Mouse (Mus musculus): Measurements from ENCODE around the gene Kif13a.

Kif13a gene

DNA sequence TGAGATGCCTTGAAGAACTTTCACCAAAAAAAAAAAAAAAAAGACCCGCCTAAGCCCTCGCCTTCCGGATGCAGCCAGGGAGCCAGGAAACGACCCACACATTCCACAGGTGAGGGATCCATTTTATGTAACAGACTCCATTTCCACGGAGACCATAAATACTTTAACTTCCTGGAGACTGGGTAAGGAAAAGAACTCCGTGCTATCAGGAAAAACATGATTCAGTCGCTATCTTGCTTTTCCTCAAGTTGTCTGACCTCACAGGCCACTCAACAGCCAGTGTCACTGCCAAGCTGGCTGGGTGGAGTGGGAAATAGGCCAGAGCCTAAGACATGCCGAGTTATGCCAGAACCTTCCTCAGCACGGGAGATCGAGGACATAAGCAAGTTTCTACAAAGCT lies 46.3 kb downstream of the Kif13a start:
- no peak for DNase-seq (ENCODE audit: low read depth)

DNA sequence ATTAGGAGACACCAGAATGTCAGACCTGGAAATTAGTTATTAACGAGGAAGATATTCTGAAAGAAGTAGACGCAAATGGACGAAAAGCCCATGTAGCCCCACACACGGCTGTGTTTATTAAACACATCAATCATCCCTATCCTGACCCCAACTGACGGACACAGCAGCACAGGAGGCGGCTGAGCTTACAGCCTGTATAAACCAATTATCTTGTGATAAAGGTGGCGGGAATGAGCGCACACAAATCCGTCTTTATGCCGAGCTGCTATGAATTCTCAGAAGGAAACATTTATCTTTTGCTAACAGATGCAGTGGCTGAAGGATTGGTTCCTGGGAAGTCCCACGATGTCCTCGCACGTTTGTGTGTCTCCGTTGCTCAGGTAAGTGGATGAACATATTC lies 48.9 kb downstream of the Kif13a start:
- no peak for DNase-seq (ENCODE audit: low read depth)

DNA sequence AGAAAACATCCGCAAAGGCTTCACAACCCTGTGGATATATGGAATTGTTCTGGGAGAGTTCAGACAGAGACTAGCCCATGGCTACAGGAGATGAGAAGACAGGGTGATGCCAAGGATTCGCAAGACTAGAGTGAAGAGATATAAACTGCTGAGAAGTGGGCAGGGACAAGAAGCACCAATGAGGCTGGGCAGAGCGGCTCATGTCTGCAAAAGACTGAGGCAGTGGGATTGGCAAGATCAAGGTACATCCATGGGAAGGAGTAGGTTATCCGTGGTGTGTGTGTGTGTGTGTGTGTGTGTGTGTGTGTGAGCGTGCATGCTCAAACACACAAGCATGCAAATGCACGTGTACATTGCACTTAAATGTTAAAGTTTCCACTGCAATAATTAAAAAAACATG lies 49.4 kb downstream of the Kif13a start:
- no peak for DNase-seq (ENCODE audit: low read depth)

DNA sequence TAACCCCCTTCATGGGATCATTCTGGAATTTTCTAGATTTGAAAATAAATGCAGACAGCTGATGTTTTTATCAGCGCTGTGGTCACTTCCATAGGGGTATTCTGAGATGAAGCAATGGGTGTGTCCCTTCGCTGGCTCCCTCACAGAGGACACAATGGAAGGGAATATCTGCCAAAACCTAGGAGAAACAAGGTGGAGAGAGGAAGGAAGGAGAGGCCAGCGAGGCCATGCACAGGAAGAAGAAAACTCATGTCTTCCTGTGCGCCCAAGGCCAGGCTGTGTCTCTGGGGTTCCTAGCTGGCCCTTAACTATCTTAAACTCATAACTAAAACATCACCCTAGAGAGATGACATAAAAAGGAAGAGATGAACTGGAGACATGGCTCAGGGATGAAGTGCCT lies 52.6 kb downstream of the Kif13a start:
- no peak for DNase-seq (ENCODE audit: low read depth)

DNA sequence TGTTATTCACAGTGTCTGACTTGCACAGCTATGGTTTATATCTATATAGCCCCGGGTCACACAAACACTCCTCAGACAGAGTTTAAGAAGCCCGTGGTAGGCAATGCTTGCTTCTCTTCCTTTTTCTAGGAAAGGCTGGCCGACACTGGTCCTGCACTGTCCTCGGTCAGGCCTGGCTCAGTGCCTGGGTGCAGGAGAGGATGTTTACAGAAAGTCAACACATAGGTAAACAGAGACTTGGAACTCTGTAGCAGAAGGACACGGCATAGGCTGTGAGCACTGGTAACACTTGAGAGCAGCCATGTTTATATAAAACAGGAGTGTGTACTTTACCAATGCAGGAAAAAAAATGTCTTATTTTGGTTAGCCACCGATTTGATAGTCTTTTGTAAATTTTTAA lies 54.3 kb downstream of the Kif13a start:
- DNase-seq (ENCODE audit: low read depth) = no peak

DNA sequence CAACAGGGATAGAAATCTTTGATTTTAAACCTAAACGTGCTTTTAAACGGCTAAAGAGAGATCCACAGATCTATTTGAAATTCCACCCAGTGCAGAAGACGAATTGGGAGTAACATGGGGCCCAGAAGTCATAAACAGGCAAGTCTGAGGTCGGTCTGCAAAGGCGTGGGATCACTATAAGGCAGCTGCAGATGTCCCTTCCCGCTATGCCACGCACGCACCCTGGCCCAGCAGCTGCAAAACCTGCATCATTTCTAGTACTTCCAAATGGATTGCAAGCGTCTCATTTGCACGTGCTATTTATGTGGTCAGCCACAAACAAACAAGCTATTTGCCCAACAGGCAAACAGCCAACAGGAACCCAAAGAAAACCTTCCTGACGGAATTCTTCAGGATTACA lies 56.9 kb downstream of the Kif13a start:
- DNase-seq (ENCODE audit: low read depth) = no peak

DNA sequence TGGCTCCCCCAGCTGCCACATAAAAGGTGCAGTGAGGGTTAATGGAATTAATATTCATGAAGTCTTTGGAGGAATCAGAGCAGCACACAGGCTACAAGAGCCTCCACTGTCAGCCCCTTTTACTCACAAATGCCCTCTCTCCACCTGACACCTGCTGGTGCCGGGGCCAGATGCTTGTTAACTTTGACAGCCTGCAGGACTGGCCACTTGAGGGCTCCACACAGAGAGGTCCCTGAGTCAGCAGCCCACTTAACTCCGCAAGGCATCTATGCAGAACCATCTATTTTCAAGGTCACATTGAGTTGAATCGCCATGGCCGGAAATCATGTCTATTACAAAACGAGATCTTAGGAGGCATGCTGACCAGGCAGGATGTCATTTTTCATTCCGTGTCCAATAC lies 57.5 kb downstream of the Kif13a start:
- peak; percentile 62 for DNase-seq (ENCODE audit: low read depth)

DNA sequence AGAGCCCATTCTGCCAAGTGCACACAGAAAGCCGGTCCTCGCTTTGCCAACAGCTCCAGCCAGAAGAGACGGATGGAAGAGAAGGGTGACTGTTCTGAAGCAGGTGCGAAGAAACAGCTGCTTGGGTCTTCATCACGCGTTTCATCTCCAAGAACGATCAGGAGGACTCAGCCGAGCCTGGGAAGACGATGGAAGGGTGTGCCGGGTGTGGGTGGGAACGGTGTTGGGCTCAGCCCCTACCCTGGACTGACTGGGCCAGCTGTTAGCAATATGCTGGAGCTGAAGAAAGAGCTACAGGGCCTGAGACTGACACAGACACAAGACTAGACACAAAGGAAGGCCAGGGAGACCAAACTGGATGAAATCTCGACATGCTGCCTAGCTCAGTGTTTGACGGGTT lies 60.2 kb downstream of the Kif13a start:
- no peak for DNase-seq (ENCODE audit: low read depth)

DNA sequence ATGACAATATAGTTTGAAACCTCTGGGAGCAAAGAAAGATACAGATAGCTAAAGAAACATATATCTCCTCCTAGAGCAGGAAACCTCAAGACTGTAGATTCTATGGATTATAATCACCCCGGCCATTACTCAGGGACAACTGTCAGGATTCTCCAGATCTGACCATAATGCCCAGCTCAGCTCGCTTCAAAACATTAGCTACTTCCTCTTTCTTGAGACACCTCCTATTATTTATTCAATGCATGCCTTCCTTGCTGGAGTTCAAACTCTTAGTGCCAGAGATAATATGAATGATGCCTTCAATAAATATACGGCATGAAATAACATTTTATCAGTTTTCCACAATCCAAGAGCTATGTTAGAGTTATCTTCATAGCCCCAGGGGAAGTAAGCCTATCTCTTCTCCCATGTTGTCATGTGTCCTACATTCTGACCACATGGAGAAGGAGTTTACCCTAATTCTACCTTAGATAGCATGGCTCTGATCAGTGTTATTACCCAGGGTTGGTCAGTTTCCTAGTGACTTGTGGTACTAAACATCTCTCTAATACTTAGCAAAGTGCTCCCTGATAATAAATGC lies 66.4 kb downstream of the Kif13a start:
- DNase-seq (ENCODE audit: low read depth) = peak; percentile 60

DNA sequence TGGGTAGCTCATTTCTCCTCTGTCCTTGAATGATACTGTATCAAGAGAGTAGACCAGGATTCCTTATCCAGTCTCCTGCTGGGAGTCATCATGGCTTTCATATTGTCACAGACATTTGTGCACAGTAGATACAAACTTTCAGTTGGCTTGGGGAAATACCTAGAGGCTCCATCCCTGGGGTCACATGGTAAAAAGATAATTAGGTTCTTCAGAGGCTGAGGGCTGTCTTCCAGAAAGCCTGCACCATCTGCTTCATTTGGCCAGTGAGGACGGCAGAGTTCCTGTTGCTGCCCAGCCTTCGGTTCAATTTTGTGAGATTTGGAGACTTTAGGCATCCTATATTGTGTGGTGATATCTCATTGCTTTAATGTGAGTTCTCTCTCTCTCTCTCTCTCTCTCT lies 69.8 kb downstream of the Kif13a start:
- no peak for DNase-seq (ENCODE audit: low read depth)

DNA sequence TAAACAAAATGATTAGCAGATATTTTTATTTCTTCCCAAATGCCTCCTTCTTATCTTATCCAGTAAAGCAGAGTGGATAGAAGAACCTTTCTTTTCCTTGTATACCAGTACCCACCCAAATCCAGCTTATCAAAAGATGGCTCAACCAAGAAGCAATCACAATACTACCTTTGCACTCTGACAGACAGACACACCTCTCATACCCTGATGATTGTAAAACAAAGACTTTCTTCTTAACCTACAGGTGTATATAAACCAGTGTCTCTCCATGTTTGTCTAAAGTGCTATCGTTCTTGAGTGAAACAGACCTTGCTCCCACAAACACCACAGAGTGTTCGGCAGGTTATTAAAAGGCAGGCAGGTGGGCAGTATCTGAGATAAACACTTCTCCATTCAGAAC lies 70.5 kb downstream of the Kif13a start:
- no peak for DNase-seq (ENCODE audit: low read depth)

DNA sequence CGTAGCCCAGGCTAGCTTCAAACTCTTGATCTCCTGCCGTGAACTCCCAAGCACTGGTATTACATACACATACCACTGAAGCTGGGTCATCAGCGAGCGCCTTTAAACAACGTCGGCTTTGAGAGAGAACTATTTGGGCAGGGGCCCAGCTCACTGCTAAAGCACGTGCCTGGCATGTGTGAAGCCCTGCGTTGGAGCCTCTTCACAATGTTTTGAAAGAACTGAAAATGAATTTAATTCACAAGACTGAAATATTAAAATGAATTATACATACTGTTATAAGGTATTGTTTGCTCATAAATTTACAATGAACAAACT lies 70.9 kb downstream of the Kif13a start:
- DNase-seq (ENCODE audit: low read depth) = no peak

DNA sequence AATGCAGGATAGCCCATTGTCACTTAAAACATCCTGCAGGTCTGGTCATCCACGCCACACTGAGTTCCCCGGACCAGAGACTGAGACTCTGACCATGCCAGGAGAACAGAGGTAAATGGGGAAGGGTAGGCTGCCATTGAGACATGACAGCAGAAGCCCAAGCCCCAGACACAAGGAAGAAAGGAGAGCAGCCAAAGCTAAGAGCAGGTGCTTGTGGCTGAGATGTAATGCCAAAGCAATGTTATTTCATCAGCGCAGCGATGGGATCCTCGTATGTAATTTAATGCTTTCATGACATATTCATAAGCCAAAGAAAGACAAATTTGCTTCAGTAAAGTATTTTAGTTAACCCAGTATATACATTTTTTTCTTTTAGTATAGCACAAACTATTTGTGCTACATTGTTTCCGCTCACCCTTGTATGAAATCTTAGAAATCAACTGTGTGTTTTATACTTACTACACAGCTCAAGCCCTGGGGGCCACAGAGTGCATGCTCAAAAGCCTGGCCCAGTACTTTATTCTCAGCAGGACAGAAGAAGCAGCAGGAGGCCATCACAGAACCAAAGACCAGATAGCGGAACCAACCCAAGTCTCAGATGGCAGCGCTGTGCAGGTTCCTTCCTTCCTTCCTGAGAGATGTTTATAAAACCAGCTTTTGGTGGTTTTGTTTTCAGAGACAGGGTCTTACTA lies 71.4 kb downstream of the Kif13a start:
- DNase-seq (ENCODE audit: low read depth) = no peak

DNA sequence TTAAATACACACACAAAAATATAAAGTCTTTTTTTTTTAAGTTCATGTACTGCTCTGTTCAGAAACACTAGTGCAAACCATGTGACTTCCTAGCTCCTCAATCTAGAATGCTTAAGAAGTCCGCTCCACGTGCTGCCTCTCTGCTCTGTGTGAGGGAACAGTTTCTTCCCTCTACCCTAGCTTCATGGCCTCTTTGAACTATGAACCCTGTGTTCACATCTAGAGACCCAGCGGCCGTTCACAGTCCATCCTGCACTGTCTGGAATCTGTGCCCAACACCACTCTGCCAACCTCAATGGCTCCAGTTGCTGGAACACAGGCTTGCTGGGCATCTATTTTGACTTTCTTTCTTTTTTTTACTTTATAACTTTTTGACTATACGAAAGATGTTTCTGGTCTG lies 75.2 kb downstream of the Kif13a start:
- no peak for DNase-seq (ENCODE audit: low read depth)

DNA sequence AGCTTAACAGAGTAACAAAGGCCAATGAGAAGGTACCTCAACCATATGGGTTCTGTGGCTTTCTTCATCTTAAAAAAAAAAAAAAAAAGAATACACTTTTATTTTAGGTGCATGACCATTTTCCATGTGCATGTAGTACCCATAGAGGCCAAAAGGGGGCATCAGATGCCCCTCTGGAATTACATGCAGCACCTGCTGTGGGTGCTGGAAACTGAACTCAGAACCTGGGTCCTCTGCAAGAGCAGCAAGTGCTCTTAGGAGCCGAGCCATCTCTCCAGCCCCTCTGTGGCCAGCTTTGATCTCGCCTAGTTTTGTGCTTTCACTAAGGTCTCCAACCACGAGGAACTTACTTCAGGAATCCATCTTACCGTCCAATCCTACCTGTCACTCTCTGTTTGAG lies 77.2 kb downstream of the Kif13a start:
- DNase-seq (ENCODE audit: low read depth) = no peak

DNA sequence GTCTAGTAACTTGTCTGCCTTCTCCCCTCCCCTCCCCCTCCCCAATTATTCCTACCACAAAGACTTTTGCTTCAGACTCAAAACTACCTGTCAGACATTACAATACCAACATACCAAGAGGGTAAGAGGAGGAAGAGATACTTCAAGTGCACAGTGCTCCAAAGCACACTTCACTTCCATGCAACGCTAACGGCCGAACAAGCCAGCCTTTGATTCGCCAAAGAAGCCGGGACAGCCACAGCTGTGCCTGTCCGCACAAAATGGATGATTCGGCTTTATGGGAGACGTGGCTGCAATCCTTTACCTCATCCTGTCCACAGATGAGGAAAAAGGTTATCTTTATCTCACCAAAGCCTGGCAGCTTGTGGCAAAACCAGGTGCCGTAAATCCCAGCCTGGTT lies 84.2 kb downstream of the Kif13a start:
- DNase-seq (ENCODE audit: low read depth) = no peak

DNA sequence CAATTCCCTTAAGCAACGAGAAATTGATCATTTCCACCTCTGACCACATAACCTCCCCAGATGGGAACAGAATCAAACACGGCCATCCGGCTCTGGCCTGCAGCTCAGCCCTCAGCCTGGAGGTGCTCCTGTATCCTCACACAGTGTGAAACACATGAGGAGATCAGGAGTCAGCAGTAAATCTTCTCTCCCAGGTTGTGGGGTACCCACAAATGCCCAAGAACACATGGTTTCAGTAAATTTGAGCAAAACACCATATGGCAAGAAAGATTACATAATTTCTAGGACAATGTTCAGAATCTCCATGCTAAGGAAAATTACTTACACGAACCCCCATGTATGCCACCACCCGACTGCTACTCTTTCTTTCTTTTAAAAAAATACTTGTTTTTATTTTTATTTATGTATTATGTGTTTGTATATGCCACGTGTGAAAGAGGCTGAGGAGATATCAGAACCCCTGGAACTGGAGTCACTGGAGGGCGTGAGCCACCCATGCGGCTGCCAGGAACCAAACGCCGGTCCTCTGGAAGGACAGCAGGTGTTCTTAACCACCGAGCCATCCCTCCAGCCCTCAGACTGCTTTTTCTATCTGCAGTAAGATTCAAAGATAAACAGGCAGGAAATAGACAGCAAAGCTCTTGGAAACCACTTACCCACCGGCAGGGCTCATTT lies 85.0 kb downstream of the Kif13a start:
- DNase-seq (ENCODE audit: low read depth) = no peak

DNA sequence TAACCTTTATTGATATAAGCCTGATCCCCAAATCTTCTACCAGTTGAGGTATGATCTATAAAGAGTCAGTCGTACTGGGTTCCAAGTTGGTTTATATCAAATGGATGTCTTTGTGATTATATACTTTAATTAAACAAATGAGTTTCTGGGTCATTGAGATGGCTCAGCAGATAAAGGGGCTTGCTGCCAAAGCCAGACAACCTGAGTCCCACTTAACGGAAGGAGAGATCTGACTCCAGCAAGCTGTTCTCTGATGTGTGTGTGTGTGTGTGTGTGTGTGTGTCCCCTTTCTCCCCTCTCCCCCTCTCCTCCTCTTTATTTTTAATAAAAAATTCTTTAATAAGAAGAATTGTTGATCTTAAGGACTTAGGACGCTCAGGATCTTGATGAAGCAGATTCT lies 86.0 kb downstream of the Kif13a start:
- DNase-seq (ENCODE audit: low read depth) = no peak

DNA sequence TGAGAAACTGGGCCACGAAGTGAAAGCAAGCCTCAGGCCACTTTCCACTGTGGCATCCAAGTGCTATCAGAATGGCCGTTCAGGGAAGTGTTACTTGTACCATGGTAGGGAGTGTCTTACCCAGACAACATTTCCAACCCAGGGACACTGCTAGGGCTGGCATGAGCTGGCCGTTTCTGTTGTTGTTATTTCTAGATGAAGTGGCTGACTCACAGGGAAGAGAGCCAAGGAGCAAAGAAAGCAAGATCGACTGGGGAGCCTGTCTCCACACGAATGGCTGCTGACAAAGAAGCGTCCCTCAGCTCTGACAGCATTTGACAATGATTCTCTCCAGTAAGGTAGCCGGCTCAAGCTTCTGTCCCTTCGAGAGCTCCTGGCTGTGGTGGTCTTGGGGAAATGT lies 87.5 kb downstream of the Kif13a start:
- peak; percentile 61 for DNase-seq (ENCODE audit: low read depth)

DNA sequence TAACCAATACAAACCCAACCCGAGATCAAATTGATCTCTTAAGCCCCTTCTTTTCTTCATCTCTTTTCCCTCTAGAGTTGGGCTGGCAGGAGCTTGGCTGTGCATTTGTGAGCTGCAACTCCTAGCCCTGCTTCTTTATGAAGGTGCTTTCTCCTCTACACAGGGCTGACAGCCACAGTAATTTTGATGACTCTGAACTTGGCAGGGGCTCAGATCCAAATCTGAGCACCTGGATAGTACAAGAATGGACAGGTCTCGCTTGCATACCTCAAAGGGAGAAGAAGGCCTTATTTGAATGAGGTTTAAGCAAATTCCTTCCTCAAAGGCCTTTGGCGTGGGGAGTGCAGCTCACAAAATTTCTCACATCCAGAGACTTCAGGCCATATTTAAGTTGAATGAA lies 88.0 kb downstream of the Kif13a start:
- no peak for DNase-seq (ENCODE audit: low read depth)

DNA sequence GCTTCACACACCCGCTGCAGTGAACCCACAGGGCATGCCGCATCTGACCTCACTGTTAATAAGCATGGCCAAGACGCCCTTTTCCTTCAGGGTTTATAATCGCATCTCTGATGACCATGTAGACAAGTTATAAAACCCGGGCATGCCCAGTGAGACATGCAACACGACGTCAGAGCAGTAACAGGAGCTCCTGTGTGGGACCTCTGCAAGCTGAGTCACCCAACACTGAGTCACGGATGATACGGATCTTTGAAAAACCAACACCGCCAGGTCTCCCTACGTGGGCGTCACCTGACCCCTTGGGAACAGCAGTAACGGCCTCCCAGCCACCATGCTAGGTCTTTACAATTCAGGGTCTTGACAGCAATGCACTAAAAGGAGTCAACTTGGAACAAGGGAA lies 89.0 kb downstream of the Kif13a start:
- DNase-seq (ENCODE audit: low read depth) = peak; percentile 92

DNA sequence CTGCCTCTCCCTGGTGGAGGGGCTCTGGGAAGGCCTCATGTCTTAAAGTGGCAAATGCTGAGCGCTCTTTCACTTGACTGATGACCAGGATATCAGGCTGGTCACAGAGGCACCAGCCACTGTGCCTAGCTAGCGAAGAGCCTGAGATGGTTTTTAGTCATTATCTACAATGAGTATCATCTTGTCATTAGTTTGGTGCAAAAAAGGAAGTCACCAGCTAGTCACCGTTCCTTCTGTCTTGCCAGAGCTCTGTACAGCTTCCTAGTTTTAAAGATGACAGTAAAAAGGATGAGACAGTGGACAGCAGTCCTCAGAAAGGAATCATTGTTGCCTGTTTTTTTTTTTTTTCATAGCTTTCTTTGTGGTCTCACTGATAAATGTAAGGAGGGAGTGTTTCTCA lies 90.4 kb downstream of the Kif13a start:
- DNase-seq (ENCODE audit: low read depth) = peak; percentile 40

DNA sequence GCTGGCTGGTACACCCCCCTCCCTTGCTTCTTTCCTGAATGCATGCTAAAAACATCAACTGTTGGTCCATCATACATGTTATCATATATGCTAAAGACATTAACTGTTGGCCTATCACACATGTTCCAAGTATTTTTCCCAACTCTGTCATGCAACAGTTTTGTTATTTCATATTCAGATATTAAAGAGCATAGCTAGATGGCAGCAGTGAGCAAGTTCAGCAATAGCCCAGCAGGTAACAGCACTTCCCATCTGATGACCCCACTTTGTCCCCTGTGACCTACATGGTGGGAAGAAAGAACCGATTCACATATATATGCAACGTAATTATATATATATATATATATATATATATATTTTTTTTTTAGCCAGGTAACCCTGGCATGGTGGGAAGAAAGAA lies 91.1 kb downstream of the Kif13a start:
- DNase-seq (ENCODE audit: low read depth) = peak; percentile 74

DNA sequence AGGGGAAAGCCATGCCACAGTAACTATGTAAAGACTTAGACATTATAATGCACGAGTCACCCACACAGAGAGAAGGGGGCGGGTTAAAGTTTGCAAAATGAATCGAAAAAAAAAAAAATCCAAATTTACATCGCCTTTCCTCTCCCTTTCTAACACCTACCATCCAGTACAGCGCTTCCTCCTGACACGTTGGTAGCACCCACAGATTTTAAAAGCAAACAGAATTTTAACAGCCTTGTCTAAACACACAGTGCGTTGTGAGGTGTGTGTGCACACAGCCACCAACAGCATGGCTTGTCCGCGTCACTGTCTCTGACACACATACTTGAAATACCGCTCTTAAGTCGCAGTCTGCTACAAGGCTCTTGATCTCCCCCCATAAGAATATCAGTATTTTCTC lies 94.3 kb downstream of the Kif13a start:
- no peak for DNase-seq (ENCODE audit: low read depth)

Data from 416B (cell line).